Mouse (Mus musculus) liver, embryonic 14.5 days (tissue): ENCODE results near the gene Fasl.

Experiments
- CTCF ChIP-seq: IDR thresholded peaks from 2 replicates; pipeline ENCODE4 v1.5.1; 2016; ENCODE audit warnings: antibody characterized with exemption, low read depth, control low read depth
- EP300 ChIP-seq: IDR thresholded peaks from 2 replicates; pipeline ENCODE4 v1.6.1; 2016; ENCODE audit warnings: antibody characterized with exemption, low read depth

GRCm38 (mm10) chr1:161761556-161761955 lies 26.7 kb downstream of the Fasl start:
- TF ChIP-seq CTCF: no peak
- no peak for TF ChIP-seq EP300
